Mouse (Mus musculus) MEL (cell line): Measurements from ENCODE around the gene Palld. TPM values are rescaled to one million over a fixed set of nuclear protein-coding genes. Genes with fewer than 3 reads are reported as not detected.

Experiments
- DNase-seq: peaks from one replicate; pipeline ENCODE4 v3.0.0; 2011; ENCODE audit warnings: low read depth, low spot score
- H3K27ac ChIP-seq: 2 replicates; pipeline ENCODE4 v1.5.1; 2012; ENCODE audit warnings: low read depth, mild to moderate bottlenecking, control low read depth, low read length, moderate library complexity; ENCODE audit not compliant: control insufficient read depth
- H3K27me3 ChIP-seq, 2 experiments: fragments of 150-350 bp in 1 of 2; sonication (generic) in 1 of 2; 2 replicates each; pipeline ENCODE4 v1.6.1; 2012; ENCODE audit warnings: low read length in 2 of 2, mild to moderate bottlenecking in 2 of 2, improper control_type of control experiment in 1 of 2, moderate library complexity in 1 of 2; ENCODE audit not compliant: insufficient read depth in 2 of 2, control insufficient read depth in 1 of 2
- H3K36me3 ChIP-seq, 2 experiments: 2 replicates each; pipeline ENCODE4 v1.6.1; 2012 to 2014; ENCODE audit warnings: low read length in 2 of 2, improper control_type of control experiment in 1 of 2, inconsistent platforms in 1 of 2, mild to moderate bottlenecking in 1 of 2; ENCODE audit not compliant: insufficient read depth in 2 of 2, control insufficient read depth in 1 of 2
- H3K4me1 ChIP-seq, 2 experiments: fragments of 150-350 bp in 1 of 2; sonication (generic) in 1 of 2; 2 replicates each; pipeline ENCODE4 v1.6.1; 2012; ENCODE audit warnings: low read length in 2 of 2, improper control_type of control experiment in 1 of 2, mild to moderate bottlenecking in 1 of 2; ENCODE audit not compliant: insufficient read depth in 2 of 2, control insufficient read depth in 1 of 2
- H3K4me3 ChIP-seq, 2 experiments: fragments of 150-350 bp in 1 of 2; sonication (generic) in 1 of 2; 2 replicates each; pipeline ENCODE4 v1.5.1; 2012; ENCODE audit warnings: low read depth in 2 of 2, low read length in 2 of 2, mild to moderate bottlenecking in 2 of 2, moderate library complexity in 2 of 2, control low read depth in 1 of 2, improper control_type of control experiment in 1 of 2; ENCODE audit not compliant: control insufficient read depth in 1 of 2, insufficient read depth in 1 of 2
- H3K79me2 ChIP-seq: 2 replicates; pipeline ENCODE4 v1.6.1; 2012; ENCODE audit warnings: mild to moderate bottlenecking, low read length, moderate library complexity; ENCODE audit not compliant: control insufficient read depth, poor library complexity, insufficient read depth
- H3K9ac ChIP-seq: 2 replicates; pipeline ENCODE4 v1.6.1; 2012; ENCODE audit warnings: low read depth, mild to moderate bottlenecking, control low read depth, low read length, moderate library complexity; ENCODE audit not compliant: control insufficient read depth, poor library complexity, severe bottlenecking
- H3K9me3 ChIP-seq: fragments of 150-350 bp; sonication (generic); replicated peaks from 2 replicates; pipeline ENCODE4 v1.6.1; 2012; ENCODE audit warnings: mild to moderate bottlenecking, low read length, improper control_type of control experiment, moderate library complexity; ENCODE audit not compliant: insufficient read depth
- BHLHE40 ChIP-seq: IDR thresholded peaks from 2 replicates; pipeline ENCODE4 v1.6.1; 2012; ENCODE audit warnings: low read depth, mild to moderate bottlenecking, inconsistent platforms, low read length, improper control_type of control experiment, borderline replicate concordance
- CHD2 ChIP-seq: IDR thresholded peaks from 2 replicates; pipeline ENCODE4 v1.6.1; 2011; ENCODE audit warnings: low read length, improper control_type of control experiment
- CTCF ChIP-seq, 3 experiments: IDR thresholded peaks in 2 of 3; conservative IDR thresholded peaks in 1 of 3; 2 replicates each; pipeline ENCODE4 v1.5.1; 2011 to 2012; ENCODE audit warnings: low read length in 3 of 3, low read depth in 2 of 3, mild to moderate bottlenecking in 2 of 3, improper control_type of control experiment in 1 of 3, inconsistent platforms in 1 of 3, mixed read lengths in 1 of 3, moderate library complexity in 1 of 3; ENCODE audit not compliant: control insufficient read depth in 1 of 3, insufficient read depth in 1 of 3, poor library complexity in 1 of 3, severe bottlenecking in 1 of 3
- E2F4 ChIP-seq: IDR thresholded peaks from 2 replicates; pipeline ENCODE4 v1.6.1; 2011; ENCODE audit warnings: low read depth, low read length, improper control_type of control experiment, borderline replicate concordance
- ELF1 ChIP-seq: IDR thresholded peaks from 2 replicates; pipeline ENCODE4 v1.6.1; 2014; ENCODE audit warnings: low read depth, mild to moderate bottlenecking, inconsistent platforms, low read length, improper control_type of control experiment, moderate library complexity
- ETS1 ChIP-seq: IDR thresholded peaks from 2 replicates; pipeline ENCODE4 v1.6.1; 2012; ENCODE audit warnings: low read depth, mild to moderate bottlenecking, inconsistent platforms, low read length, improper control_type of control experiment, moderate library complexity
- GABPA ChIP-seq: IDR thresholded peaks from 2 replicates; pipeline ENCODE4 v1.6.1; 2012; ENCODE audit warnings: low read depth, mild to moderate bottlenecking, inconsistent platforms, low read length, improper control_type of control experiment, moderate library complexity
- GATA1 ChIP-seq: IDR thresholded peaks from 2 replicates; pipeline ENCODE4 v1.6.1; 2011; ENCODE audit warnings: low read depth, low read length, improper control_type of control experiment
- JUND ChIP-seq: IDR thresholded peaks from 2 replicates; pipeline ENCODE4 v1.6.1; 2011; ENCODE audit warnings: low read depth, mild to moderate bottlenecking, improper control_type of control experiment, low read length
- MAFK ChIP-seq: IDR thresholded peaks from 2 replicates; pipeline ENCODE4 v1.6.1; 2011; ENCODE audit warnings: low read depth, mild to moderate bottlenecking, low read length, improper control_type of control experiment, borderline replicate concordance
- MEF2A ChIP-seq: IDR thresholded peaks from 2 replicates; pipeline ENCODE4 v1.6.1; 2014; ENCODE audit warnings: low read depth, mild to moderate bottlenecking, inconsistent platforms, low read length, improper control_type of control experiment; ENCODE audit not compliant: poor library complexity, insufficient replicate concordance, severe bottlenecking; ENCODE audit errors: extremely low read depth
- MXI1 ChIP-seq: IDR thresholded peaks from 2 replicates; pipeline ENCODE4 v1.6.1; 2011; ENCODE audit warnings: mild to moderate bottlenecking, low read depth, low read length, improper control_type of control experiment
- MYC ChIP-seq: IDR thresholded peaks from 2 replicates; pipeline ENCODE4 v1.6.1; 2011; ENCODE audit warnings: low read depth, mild to moderate bottlenecking, low read length, improper control_type of control experiment, moderate library complexity
- NELFE ChIP-seq: IDR thresholded peaks from 2 replicates; pipeline ENCODE4 v1.6.1; 2011; ENCODE audit warnings: low read depth, low read length, improper control_type of control experiment
- POLR2AphosphoS5 ChIP-seq: IDR thresholded peaks from 2 replicates; pipeline ENCODE4 v1.6.1; 2012; ENCODE audit warnings: low read depth, borderline replicate concordance, mild to moderate bottlenecking, inconsistent platforms, low read length, moderate library complexity, mixed read lengths
- RAD21 ChIP-seq: IDR thresholded peaks from 2 replicates; pipeline ENCODE4 v1.6.1; 2011; ENCODE audit warnings: mild to moderate bottlenecking, low read depth, low read length, improper control_type of control experiment
- RCOR1 ChIP-seq: IDR thresholded peaks from 2 replicates; pipeline ENCODE4 v1.6.1; 2012; ENCODE audit warnings: low read depth, mild to moderate bottlenecking, inconsistent platforms, low read length, improper control_type of control experiment
- SMC3 ChIP-seq: IDR thresholded peaks from 2 replicates; pipeline ENCODE4 v1.6.1; 2011; ENCODE audit warnings: low read depth, low read length, improper control_type of control experiment
- TBP ChIP-seq: IDR thresholded peaks from 2 replicates; pipeline ENCODE4 v1.8.0; 2011; ENCODE audit warnings: low read depth, low read length, improper control_type of control experiment
- UBTF ChIP-seq: IDR thresholded peaks from 2 replicates; pipeline ENCODE4 v1.6.1; 2012; ENCODE audit warnings: low read depth, mild to moderate bottlenecking, inconsistent platforms, low read length, improper control_type of control experiment, moderate library complexity, borderline replicate concordance; ENCODE audit not compliant: insufficient read depth
- USF1 ChIP-seq: IDR thresholded peaks from 2 replicates; pipeline ENCODE4 v1.6.1; 2014; ENCODE audit warnings: low read depth, mild to moderate bottlenecking, inconsistent platforms, low read length, improper control_type of control experiment, moderate library complexity
- ZNF384 ChIP-seq: IDR thresholded peaks from 2 replicates; pipeline ENCODE4 v1.6.1; 2012; ENCODE audit warnings: low read depth, mild to moderate bottlenecking, inconsistent platforms, low read length, improper control_type of control experiment
- polyA plus RNA-seq, 2 experiments: library from polyadenylated mRNA; stranded (reverse) in 1 of 2; unstranded in 1 of 2; fragments of >175 nt in 1 of 2; fragments of >200 nt in 1 of 2; gene quantifications; 2 replicates each; pipeline versions ENCODE4 v1.2.1 to v1.2.4; 2012; ENCODE audit warnings: low replicate concordance in 2 of 2, low read depth in 1 of 2; ENCODE audit not compliant: insufficient read length in 2 of 2, insufficient read depth in 1 of 2, missing spikeins in 1 of 2
- total RNA-seq: library from RNA; depleted of rRNA; stranded (reverse); fragments of 300-350 nt; gene quantifications from 2 replicates; pipeline ENCODE4 v1.2.3, GENCODE M21; 2012

Gene Palld
- total and polyA plus RNA-seq, 3 experiments: 0.23 to 1.9 TPM; not detected in 1

DNA sequence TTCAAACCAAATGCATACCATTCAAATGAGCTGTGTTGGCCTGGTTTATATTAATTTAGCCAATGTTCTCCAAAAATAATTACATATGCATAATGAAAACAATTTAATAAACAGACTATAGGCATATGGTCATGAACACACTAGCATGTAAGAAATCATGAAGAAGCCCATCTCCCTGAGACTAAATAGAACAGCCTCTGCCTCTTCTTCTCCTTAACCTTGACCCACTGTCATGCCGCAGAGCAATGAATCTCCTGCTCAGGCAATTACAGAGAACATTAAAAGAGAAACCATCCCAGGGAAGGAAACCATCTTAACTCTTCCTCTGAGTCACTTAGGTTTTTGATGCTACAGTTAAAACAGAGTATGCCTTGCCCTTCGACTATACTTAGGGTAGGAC lies 262.9 kb downstream of the Palld start:
- Histone ChIP-seq H3K79me2 (no peaks in the 10 kb centered on the region), H3K4me3 (no peak overlapping the region), H3K4me1 (no peaks in the 10 kb centered on the region)
- no peak for TF ChIP-seq ETS1
- TF ChIP-seq MXI1: no peak
- TF ChIP-seq MAFK: no peak
- TF ChIP-seq E2F4: no peak
- TF ChIP-seq, all 39 proteins: peak for 0
- no peaks in the 10 kb centered on the region for H3K9me3 ChIP-seq
- H3K27ac ChIP-seq: no peak overlapping the region
- no peaks in the 10 kb centered on the region for H3K27me3 ChIP-seq
- no peak overlapping the region for H3K9ac ChIP-seq
- DNase-seq: no peak
- no peaks in the 10 kb centered on the region for H3K36me3 ChIP-seq

DNA sequence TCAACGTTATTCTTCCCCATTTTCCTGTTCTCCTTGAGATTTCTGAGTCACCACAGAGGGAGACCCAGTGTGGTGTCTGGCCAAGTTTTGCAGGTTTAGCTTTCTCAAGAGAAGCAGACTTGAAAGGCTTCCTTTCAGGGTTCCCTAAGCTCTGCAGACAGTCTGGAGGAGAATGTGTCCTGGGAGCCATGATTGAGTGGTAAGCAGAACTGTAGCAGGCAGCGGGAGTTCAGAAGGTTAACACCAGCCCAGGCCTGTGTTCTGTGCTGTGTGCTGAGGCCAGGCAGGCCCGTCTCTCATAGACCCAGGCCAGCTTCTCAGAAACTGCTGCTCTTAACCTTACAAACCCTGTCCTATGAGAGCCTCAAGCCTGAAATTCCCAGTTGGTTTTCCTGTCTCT lies 263.5 kb downstream of the Palld start:
- DNase-seq: no peak
- Histone ChIP-seq H3K36me3 (no peaks in the 10 kb centered on the region), H3K4me1 (no peaks in the 10 kb centered on the region), H3K27me3 (no peaks in the 10 kb centered on the region), H3K9ac (no peak overlapping the region), H3K79me2 (no peaks in the 10 kb centered on the region), H3K27ac (no peak overlapping the region), H3K4me3 (no peak overlapping the region), H3K9me3 (no peaks in the 10 kb centered on the region)
- TF ChIP-seq UBTF: no peak
- no peak for TF ChIP-seq GATA1
- no peak for TF ChIP-seq ETS1
- TF ChIP-seq MEF2A: no peak
- no peak for TF ChIP-seq RAD21
- no peak for TF ChIP-seq MYC
- TF ChIP-seq POLR2AphosphoS5: no peak
- TF ChIP-seq JUND: no peak
- TF ChIP-seq NELFE: no peak
- no peak for TF ChIP-seq CHD2
- TF ChIP-seq ELF1: no peak
- no peak for TF ChIP-seq SMC3

DNA sequence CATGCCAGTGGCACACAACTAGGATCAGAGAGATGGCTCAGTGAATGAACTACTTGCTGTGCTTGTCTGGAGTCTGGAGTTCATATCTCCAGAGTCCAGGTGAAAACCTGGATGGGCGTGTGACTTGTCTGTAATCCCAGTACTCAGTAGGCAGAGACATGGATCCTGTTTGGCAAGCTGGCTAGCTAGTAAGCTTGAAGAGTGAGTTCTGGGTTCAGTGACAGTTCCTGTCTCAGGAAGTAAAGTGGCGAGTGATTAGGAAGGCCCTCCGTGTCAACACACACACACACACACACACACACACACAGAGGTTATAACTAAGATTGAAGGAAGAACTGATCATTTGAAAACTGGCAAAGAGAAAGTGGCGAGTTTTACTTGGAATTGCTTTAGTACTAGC lies 264.8 kb downstream of the Palld start:
- Histone ChIP-seq H3K27me3 (no peaks in the 10 kb centered on the region), H3K27ac (no peak overlapping the region), H3K9me3 (no peaks in the 10 kb centered on the region), H3K4me1 (no peaks in the 10 kb centered on the region), H3K36me3 (no peaks in the 10 kb centered on the region), H3K79me2 (no peaks in the 10 kb centered on the region), H3K9ac (no peak overlapping the region), H3K4me3 (no peak overlapping the region)
- TF ChIP-seq ELF1 (no peak), MAFK (no peak), BHLHE40 (no peak), CHD2 (no peak), CTCF (IDR thresholded peaks at IDR 0.05 in 2 of 3, conservative IDR thresholded peaks at IDR 0.05 in 1 of 3; ENCODE audit: control insufficient read depth in 1 of 3, insufficient read depth in 1 of 3, low read depth in 2 of 3, low read length in 3 of 3, poor library complexity in 1 of 3, severe bottlenecking in 1 of 3) (no peak), SMC3 (no peak), POLR2AphosphoS5 (no peak), ZNF384 (no peak), TBP (no peak), USF1 (no peak), MEF2A (no peak), ETS1 (no peak), RCOR1 (no peak), GABPA (no peak)
- DNase-seq: no peak
